Mouse (Mus musculus): Measurements from ENCODE around the gene Krtap10-10.
"Not testable (repeated sequence)": the region's sequence is repeated elsewhere in the genome, so short reads cannot be mapped to it uniquely, and the experiment has no call there.

Gene Krtap10-10

DNA sequence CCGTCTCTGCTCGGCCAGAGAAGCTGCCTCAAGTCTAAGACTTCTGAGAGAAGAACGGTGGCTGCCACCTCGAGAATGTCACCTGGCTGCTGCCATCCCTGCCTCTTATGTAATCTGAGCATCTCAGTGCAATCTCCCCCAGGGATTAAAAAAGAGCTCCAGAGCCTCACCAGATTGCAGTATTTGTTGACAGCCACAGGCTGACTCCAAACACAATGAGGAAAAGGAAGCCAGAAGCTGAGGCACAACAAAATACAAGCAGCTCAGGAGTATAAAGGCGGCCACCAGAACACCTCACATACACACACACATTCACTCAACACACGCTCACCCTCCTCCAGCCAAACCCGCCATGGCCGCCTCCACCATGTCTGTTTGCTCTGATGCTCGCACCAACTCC is at the start of gene Krtap10-10:
Gene Krtap10-10, plus strand, starts transcription at position 301 of the 400 bp plus-strand sequence.
- no peak for DNase-seq

GRCm38 (mm10) chr10:77787876-77788275 is 47.9 kb upstream of the Krtap10-10 start, which contains the start of gene Gm7137:
Gm7137 (minus strand) TSS chr10:77788200.
- DNase-seq = not testable (repeated sequence)

GRCm38 (mm10) chr10:77788621-77789020 is 47.1 kb upstream of the Krtap10-10 start:
- no peak for DNase-seq

DNA sequence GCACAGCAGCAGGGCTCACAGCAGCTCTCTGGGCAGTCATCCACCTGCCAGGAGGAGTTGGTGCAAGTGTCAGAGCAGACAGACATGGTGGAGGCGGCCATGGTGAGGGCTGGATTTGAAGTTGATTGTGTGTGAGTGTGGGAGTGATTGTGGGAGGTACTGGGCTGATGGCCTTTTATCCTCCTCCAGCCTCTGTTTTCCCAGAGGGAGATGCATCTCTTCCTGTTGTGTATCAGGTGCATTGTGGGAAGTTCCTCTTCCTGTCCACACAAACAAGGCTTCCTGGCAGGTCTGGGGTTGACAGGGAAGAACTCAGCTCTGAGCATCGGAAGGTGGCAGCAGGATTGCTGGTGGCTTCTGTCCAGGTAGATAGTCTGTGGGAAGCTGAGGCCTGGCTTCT is 40.8 kb upstream of the Krtap10-10 start, which contains the start of gene Gm9639:
Gene Gm9639, minus strand, starts transcription at position 101 of the 400 bp plus-strand sequence.
- no peak for DNase-seq

- no peak for DNase-seq
These were observed 38.1 kb upstream of the Krtap10-10 start for GRCm38 (mm10) chr10:77797677-77798076.

DNA sequence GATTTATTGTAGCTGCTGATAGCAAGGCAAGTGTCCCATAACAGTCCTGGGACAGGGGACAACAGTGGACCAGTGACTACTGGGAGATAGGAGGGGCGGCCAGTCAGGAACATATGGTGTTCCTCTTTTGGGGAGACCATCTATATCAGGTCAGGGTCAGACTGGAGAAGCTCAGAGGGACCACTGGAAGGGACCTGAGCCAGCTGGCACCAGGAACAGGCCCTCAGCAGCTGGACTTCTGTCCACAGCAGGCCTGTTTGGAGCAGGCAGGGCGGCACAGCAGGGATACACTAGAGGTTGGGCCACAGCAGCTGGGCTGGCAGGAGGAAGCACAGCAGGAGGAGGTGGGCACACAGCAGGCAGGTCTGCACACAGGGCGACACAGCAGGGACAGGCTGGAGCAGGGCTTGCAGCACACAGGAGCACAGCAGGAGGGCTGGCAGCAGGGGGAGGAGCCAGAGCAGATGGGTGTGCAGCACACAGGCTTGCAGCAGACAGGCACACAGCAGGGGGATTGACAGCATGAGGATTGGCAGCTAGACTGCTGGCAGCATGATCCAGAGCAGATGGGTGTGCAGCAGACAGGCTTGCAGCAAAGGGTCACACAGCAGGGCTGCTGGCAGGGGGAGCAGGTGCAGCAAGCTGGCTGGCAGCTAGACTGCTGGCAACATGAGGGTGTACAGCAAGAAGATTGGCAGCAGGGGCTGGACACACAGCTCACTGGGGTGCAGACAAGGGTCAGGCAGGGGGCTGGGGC is 37.4 kb upstream of the Krtap10-10 start:
- DNase-seq = not testable (repeated sequence)

DNA sequence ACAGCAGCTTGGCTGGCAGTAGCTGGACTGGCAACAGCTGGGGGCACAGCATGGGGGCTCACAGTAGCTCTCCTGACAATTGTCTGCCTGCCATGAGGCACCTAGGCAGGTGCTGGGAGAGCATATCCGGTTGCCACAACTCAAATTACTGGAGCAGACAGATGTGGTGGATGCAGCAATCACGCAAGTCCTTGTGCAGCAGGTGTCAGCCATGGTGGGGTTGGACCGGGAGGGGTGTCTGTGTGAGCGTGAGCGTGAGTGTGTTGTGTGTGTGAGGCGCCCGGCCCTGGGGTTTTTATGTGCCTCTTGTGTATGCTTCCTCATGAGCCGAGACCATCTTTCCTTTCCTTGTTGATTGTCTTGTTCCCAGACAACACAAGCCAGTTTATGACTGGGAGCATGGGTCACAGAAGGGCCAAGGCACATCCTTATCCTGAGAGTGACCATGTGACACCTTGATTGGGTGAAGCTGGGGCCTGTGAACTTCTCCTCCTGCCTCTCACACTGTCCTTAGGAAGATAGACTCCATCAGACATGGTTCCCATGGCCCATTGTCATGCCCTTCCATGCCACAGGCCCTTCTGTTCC is 36.7 kb upstream of the Krtap10-10 start, which contains the start of gene Gm19668:
Gene Gm19668, minus strand, starts transcription at position 213 of the 588 bp plus-strand sequence.
- no peak for DNase-seq

DNA sequence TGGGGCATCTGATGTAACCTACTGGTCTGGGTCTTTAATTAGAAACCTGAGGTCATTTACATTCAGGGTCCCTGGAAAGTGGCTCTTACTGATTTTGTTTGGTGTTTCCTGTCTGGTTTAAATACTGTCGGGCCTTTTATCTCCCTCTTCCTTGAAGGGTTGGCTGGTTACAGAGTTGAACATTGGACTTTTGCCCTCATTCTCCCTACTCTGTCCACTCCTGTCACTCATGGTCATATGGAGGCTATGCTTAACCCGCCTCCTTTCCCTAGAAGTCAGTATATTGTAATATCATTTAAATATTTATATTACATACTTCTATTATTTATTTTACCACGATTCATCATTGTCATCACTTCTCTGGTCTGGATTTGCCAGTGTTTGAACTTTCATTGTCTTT is 31.7 kb upstream of the Krtap10-10 start:
- no peak for DNase-seq

GRCm38 (mm10) chr10:77811743-77812142 is 24.0 kb upstream of the Krtap10-10 start, which contains the start of gene Gm9507:
Gm9507 (minus strand) TSS chr10:77811843.
- no peak for DNase-seq

DNA sequence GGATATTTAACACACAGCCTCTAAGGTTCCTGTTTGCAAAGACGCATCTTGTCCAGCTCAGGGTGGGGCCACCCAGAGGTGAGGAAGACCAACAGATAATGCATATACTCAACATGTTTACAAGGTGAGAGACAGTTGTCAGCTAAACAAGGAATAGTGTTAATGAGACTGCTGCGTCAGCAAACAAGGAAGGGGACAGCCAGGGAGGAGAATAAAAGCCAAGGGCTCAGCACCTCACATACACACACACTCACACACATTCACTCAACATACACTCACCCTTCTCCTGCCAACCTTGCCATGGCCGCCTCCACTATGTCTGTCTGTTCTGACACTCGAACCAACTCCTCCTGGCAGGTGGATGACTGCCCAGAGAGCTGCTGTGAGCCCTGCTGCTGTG is 21.4 kb upstream of the Krtap10-10 start, which contains the start of gene Gm2696:
Gene Gm2696, plus strand, starts transcription at position 301 of the 400 bp plus-strand sequence.
- no peak for DNase-seq

GRCm38 (mm10) chr10:77815514-77815913 is 20.2 kb upstream of the Krtap10-10 start:
- peak; percentile 30 for DNase-seq

DNA sequence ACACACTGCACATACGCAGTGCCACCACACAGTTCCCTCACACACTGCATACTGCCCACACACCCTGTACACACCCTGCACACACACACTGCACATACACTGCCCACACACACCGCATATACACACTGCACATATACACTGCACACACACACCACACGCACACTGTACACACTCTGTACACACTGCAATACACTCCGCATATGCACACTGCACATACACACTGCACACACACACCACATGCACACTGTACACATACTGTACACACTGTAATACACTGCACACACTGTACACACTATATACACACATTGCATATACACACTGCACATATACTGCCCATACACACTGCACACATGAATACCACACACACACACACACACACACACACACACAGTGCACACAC is 17.2 kb upstream of the Krtap10-10 start:
- DNase-seq = no peak

DNA sequence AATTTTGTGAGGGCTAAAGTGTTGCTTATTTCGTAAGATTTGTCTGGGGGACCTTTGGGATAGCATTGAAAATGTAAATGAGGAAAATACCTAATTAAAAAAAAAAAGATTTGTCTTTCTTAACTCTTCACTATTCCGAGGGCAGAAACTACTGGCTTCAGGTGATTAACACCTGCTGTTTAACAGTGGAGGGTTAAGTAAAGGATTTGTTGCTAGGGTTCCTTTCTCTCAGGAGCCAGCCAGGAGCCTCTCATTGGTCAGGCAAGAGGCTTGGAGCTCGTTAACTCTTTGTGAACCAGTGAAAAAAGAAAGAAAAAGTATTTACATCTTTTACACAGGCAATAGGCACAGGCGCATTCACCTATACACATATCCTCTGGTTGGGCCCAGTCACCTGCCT is 16.5 kb upstream of the Krtap10-10 start:
- no peak for DNase-seq

GRCm38 (mm10) chr10:77826951-77827350 is 8.8 kb upstream of the Krtap10-10 start, which contains the start of gene Krtap10-4:
Krtap10-4 (minus strand) TSS chr10:77827095.
- DNase-seq = no peak

DNA sequence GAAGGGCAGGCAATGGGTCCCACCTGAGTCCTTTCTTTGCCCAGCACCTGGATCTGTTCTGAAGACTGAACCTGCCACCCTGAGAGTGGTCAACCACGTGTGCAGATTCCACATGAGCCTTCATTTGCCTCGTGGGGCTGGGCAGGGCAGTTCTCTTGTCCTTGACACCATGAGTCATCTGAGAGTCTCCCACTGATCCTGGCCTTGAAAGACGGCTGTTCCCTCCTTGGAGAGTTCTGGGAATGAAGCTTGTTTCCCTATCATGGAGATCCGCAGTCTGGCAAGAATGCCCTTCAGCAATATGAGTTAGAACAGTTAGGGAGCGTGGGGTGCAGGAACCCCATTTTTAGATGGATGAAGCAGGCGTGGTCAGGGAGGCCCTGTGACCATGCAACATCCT is 3.3 kb downstream of the Krtap10-10 start:
- no peak for DNase-seq

DNA sequence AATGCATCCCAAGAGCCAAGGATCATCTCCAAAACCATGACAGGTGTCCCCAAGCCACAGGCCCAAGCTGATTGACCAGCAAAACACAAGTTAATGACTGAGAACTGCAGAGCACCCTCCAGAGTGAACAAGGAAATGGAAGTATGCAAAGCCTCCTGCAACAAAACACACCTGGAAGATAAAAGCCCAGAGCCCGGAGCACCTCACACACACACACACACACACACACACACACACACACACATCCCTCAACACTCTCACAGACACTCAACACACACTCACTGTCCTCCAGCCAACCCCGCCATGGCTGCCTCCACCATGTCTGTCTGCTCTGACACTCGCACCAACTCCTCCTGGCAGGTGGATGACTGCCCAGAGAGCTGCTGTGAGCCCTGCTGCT is 10.8 kb downstream of the Krtap10-10 start, which contains the start of gene Gm36176:
Gene Gm36176, plus strand, starts transcription at position 301 of the 400 bp plus-strand sequence.
- DNase-seq = no peak

- DNase-seq = no peak
These were observed 11.2 kb downstream of the Krtap10-10 start for GRCm38 (mm10) chr10:77846961-77847360.

- DNase-seq = no peak
These were observed 11.8 kb downstream of the Krtap10-10 start for GRCm38 (mm10) chr10:77847538-77847937.

DNA sequence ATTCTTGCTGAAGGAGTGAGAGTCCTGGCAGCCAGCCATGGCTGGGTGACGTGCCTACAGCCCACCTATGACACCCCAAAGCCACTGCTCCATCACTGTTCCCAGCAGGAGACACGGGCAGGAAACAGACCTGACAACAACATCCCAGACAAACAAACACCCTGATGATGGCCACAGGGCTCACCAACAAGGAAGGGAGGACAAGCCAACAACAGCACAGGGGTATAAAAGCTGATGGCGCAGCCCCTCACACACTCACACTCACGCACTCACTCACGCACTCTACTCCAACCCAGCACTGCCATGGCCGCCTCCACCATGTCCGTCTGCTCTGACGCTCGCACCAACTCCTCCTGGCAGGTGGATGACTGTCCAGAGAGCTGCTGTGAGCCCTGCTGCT is 16.8 kb downstream of the Krtap10-10 start, which contains the start of gene Gm10318:
Gene Gm10318, plus strand, starts transcription at position 301 of the 400 bp plus-strand sequence.
- no peak for DNase-seq

DNA sequence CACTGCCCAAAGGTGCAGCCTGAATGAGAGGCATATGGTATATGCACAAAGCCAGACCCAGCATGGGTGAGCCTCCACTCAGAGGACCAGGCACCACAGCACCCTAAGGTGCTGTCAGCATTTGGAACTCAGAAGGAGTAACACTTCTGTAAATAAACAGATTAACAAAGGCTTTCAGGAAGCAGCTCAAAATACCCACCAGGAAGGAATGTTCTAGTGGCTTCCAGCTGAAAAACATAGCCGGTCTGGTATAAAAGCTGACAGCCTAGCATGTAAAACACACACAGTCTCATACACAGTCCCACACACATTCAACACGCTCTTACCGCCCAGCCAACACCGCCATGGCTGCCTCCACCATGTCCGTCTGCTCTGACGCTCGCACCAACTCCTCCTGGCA is 25.9 kb downstream of the Krtap10-10 start, which contains the start of gene Gm3285:
Gene Gm3285, plus strand, starts transcription at position 301 of the 400 bp plus-strand sequence.
- DNase-seq = no peak

DNA sequence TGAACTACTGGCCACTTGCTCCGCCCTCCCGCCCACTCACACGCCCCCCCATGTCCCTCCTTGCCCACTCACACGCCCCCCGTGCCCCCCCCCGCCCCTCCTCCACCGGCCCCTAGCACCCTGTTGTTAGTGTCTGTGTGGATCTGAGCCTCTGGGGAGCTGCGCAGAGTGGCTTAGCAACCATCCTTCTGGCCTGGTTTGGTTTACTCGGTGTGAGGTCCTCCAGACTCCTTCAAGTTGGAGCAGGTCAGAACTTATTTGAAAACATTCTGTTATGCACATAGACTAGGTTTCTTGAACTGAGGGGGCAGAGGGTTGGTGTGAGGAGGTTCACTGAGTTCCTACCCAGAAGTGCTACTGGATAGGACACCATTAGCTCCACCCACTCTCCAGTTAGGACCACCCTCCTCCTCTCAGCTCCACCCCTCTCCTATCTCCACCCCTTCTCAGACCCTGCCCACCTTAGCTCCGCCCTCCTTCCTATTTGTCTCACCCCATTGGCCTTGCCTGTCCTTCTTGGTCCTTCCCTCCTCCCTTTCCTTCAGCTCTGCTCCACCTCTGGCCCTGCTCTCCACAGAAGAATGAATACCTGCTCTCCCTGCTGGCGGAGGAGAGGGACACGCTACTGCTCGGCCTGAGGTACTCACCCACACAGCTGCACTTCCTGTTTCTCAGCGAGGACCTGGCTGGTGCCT is 28.5 kb downstream of the Krtap10-10 start:
- DNase-seq = peak; percentile 40

DNA sequence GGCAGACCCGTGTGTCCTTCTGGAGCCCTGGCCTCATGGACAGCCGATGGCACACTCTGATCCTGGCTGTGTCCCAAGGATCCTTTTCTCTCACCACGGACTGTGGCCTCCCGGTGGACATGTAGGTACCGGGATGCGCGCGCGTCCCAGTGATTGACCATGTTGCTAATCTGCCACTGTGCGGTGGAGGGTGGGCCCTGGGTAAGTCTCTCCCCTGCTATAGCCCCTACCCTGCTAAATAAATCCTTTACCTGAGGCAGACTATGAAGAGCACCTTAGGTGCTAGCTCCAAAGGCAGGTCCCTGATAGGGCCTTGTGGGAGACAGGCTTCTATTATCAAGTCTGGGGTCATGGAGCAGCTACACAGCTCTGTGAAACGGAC is 29.0 kb downstream of the Krtap10-10 start:
- no peak for DNase-seq

GRCm38 (mm10) chr10:77867546-77867945 is 31.8 kb downstream of the Krtap10-10 start:
- DNase-seq = no peak
